Mouse (Mus musculus) layer of hippocampus, adult 9-10 months (tissue): ENCODE measurements around the gene Zfp637.
A peak's percentile ranks its signal among the peaks of the same experiment; 100 is the strongest.
"Not testable (repeated sequence)": the region's sequence is repeated elsewhere in the genome, so short reads cannot be mapped to it uniquely, and the experiment has no call there.

Experiments
- DNase-seq: peaks from one replicate; pipeline ENCODE4 v3.0.0; 2022; ENCODE audit warnings: low spot score

Zfp637 gene

DNA sequence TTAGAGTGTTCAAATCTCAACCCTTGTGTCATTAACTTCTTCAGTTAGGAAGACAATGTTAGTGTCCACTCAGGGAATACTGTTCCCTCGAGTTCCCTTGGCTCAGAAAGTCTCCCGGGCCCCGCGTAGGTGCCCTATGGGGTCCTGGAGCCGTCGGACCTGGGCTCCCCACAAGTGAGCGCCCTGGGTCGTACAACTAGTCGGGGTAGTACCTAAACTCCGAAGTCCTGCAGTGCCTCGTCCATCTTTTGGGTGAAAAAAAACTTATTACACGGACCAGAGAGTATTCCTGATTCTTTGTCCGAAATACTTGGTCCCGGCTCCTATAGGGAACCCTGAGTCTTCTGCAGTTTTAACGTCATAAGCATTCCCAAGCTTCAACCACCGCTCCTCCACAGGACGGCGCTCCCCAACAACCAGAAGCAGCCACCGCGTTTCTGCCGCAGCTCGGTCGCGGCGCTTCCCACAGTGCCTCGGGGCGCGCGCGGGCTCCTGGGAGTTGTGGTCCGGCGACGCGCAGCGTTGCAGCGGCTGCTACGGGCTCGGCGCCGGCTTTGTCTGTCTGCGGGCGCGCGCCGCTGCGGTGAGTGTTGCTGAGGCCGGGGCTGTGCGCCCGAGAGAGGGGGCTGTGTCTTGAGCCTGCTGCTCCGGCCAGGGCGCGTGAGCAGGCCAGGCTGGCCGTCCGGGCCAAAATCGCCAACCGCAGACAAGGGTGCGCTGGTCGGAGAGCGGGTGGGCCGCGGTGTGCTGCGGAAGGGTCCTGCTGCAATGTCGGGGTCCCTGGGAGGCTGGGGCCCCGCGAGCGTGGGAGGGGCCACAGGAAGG is at the start of gene Zfp637:
Gene Zfp637, plus strand, starts transcription at position 495 of the 825 bp plus-strand sequence.
- peak; percentile 73 for DNase-seq

DNA sequence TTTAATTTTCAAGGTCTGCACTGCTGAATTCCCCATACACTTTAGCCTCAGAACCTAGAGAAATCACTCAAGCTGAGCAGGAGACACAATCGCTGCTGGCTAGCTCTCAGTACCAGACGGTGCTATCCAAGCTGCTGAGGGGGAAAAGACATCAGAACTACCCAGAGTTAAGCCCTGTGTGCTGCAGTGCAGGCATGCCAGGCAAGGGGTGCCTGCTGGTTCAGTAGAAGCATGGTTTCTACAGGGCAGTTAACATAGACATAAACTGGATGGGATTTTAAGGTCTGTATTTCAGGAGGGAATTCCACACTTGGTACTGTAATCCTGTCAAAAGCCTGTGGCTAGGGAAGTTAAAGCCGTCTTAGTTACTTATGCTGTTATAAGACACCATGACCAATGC is 45.7 kb upstream of the Zfp637 start:
- DNase-seq: no peak

DNA sequence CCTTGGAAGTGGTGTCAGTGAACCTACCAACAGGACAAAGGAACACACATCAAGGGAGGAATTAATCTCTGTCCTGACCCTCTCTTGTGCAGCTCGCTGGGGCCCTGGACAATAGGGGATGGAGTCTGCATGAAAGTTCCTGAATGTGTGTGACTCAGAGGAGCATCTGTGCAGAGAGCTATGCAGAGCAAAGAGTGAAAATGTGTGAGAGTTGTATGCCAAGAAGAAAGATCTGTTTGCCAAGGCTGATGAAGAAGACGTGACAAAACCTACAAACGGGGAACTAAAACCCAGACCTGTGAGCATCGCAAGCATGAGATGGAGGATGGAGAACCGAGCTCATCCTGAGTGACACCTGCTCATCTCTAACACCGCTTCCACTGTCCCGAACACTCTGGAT is 40.2 kb upstream of the Zfp637 start:
- DNase-seq: no peak

DNA sequence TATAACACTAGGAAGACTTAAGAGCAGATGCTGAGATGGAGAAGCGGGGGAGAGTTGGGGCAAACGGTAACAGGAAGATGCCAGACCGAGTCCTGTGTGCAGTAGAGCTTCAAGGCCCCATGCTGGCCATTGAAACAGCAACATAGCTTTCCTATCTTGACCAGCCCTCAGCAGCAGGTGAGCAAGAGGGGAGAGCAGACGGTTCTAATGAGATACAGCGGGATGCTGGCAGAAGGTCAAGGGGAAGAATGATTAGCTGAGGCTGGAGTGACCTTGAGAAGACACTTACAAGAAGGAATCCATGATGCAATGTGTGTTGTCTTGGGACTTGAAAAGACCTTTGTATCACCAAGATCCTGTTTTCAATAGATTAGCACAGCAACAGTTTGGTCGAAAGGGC is 39.2 kb upstream of the Zfp637 start:
- DNase-seq: no peak

DNA sequence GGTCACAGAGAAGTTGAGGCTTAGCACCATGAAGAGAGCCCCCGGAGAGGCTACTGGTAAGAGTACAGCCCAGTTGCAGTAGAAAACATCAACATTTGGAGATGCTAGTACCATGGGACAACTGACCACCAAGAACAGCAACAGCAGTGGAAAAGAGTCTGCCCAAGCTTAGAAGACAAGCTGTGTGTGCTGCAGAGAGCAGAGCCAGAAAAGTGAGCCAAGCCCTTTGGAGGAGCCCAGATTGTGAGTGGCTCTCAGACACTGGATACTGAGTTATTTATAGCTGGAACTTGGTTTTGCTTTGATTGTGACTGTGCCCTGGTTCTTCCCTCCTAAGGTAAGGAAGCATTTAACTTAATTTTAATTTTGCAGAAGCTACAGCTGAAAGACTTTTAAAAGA is 33.2 kb upstream of the Zfp637 start:
- DNase-seq: no peak

GRCm38 (mm10) chr6:117809816-117810215 is 31.2 kb upstream of the Zfp637 start:
- no peak for DNase-seq

DNA sequence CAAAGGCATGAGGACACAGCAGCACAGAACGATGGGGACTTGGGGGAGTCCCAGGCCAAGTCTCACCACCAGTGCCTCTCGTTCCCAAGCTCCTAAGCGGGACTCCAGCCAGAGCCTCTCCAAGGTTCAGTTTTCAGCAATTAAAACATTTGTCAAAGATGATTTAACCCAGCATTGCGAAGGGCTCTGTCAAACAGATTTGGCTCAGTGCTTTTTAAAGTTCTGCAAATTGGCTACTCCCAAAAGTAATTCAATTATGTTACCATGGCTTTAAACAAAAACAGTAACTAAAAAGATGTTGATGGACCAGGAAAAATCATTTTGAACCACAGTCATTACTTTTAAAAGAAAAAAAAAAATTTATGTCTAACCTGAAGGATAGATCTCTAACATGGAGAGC is 30.3 kb upstream of the Zfp637 start:
- no peak for DNase-seq

DNA sequence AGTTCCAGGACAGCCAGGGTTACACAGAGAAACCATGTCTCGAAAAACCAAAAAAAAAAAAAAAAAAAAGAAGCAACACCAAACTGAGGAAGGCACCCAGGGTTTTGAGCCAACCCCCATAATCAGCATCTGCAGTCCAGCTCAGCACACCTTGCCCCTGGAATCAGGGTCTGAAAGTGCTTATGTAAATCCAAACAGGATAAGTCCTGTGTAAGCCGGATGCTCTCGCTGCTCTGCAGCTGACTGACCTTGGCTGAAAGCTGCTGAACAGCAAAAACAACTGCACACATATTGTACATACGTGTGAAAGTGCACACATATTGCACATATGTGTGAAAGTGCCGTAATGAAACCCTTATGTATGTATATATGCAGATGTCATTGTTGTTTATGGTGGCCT is 29.7 kb upstream of the Zfp637 start:
- DNase-seq: no peak

- no peak for DNase-seq
Measured at GRCm38 (mm10) chr6:117814681-117815080, 26.3 kb upstream of the Zfp637 start.

DNA sequence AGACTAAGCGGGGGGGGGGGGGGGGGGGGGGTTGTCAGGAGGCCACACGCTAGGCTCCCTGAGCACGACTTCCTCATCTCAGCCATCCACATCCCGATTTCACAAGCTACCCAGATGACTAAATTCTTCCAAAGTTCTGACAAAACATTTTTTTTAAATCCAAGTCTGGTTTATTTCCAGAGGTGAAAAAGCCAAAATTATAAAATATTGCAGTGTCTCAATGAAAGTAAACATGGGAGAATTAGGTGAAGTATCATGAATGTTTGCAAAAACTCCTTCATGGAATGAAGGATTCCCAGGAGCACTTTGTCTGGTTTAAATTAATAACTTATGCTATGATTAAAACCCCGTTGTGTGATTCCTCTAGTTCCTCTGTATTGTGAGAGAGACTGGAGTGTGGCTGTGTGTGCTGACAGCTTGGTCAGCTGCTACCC is 23.9 kb upstream of the Zfp637 start:
- DNase-seq: no peak

DNA sequence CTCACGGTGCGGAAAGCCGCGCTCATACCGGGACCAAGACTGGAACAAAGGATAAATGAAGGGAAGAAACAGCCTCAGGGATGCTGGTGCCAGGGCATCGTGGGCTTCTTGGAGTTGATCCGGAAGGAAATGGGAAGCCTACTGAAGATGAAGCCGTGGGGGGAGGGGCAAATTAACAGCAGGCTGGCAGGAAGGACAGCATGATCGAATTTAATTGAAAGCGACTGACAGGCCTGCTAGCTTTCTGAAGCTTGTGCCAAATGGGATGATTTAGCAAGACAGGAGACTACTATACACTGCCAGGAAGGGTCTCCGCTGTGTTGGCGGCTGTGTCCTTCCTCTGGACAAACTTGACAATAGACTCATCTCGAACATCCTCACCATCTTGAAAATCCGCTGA is 20.7 kb upstream of the Zfp637 start:
- DNase-seq: no peak

DNA sequence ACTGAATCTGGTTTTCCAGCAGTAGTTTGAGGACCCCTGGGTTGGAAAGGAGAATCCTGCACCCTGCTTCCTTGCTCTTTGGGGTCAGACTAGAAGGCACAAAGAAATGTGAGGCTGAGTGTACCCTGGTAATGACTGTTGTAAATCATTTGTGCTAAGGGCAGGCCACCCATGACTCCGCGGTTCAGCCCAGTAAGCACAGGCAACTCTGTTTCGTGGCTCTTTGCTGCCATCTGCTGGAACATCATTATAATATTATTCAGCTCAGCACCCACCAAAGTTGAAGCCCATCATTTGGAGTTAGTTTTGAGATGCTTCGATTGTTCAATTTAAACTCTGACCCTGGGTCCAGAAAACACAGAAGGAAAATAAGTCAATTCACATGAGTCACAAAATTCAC is 15.6 kb upstream of the Zfp637 start:
- DNase-seq: no peak

DNA sequence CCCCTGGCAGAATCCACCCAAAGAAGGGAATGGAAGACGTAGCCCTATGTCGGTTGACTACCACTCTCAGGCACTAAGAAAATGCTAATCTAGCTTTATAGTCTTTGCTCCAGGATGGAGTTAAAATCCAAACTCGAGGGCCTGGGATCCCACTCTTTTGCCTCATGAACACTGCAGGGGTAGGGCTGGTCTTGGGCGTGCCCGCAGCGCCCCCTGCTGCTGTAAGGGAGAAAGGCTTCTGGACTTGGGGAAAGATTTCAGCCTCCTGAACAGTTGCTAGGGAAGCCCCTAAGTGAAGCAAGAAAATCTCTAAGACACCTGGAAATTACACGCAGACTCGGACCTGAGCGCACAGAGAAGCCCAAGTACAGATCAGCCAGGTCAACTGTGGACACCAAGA is 12.7 kb upstream of the Zfp637 start:
- DNase-seq: no peak

DNA sequence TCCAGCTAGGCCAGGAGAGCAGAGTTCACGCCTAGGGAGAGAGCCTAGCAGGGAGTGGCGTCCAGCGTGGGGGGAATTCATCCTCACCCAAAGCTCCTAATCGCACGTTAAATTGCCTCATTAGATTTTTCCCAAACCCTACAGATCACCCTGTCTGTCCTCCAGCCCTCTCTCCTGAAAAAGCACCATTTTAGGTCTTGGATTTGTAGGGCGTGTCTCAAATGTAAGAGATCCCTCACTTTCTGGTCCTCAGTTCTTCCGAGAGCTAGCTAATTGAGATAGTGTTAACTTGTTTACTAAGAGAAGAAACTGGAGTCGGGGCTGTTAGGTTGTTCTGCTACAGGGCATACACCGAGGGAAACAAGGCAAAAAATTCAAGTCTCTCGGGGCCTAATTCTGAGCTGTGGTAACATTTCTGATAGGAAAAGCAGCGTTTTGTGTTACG is 553 bp downstream of the Zfp637 start:
- no peak for DNase-seq

DNA sequence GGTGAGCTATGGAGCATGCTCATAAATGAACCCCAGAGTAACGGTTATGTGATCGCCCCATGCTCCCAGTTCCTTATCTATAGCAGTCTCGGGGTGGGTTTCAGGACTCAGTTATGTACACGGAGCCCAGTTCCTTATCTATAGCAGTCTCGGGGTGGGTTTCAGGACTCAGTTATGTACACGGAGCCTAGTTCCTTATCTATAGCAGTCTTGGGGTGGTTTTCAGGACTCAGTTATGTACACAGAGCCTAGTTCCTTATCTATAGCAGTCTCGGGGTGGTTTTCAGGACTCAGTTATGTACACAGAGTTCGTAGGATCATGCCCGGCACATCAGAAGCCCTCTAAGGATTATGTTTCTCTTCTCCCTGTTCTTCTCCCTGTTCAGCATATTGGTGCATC is 3.6 kb downstream of the Zfp637 start:
- DNase-seq: no peak

DNA sequence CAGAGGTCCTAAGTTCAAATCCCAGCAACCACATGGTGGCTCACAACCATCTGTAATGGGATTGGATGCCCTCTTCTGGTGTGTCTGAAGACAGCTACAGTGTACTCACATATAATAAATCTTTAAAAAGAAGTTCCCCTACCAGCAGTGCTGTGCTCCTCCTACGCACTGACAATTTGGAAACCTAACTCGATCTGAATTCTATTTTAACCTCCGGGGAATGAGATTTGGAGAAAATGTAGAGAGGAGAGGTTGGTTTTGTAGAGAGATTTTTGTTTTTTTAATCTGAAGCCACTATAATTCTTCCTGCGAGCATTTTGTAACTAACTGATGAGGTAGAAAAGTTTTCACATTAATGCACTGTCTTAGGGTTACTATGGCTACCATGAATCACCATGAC is 5.7 kb downstream of the Zfp637 start:
- not testable (repeated sequence) for DNase-seq

DNA sequence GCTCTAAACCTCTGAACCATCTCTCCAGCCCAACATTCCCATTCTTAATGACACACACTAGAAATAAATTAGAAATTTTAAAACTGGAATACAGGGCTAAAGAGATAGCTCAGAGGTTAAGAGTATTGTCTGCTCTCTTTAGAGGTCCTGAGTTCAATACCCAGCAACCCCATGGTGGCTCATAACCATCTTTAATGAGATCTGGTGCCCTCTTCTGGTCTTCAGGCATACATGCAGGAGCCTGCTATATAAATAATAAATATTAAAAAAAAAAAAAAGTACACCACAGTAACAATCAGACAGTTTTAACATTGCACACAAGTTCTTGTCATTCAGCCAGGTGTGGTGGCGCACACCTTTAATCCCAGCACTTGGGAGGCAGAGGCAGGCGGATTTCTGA is 6.8 kb downstream of the Zfp637 start:
- DNase-seq: no peak

GRCm38 (mm10) chr6:117848577-117848976 is 7.6 kb downstream of the Zfp637 start:
- no peak for DNase-seq

DNA sequence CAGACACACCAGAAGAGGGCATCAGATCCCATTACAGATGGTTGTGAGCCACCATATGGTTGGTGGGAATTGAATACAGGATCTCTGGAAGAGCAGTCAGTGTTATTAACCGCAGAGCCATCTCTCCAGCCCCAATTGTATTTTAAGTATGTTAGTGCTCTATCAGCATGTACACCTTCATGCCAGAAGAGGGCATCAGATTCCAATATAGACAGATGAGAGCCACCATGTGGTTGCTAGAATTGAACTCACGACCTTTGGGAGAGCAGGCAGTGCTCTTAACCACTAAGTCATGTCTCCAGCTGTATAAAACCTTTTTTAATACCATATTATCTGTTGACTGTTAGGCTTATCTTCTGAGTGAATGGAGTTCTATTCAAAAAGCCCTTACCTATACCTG is 10.8 kb downstream of the Zfp637 start:
- no peak for DNase-seq

DNA sequence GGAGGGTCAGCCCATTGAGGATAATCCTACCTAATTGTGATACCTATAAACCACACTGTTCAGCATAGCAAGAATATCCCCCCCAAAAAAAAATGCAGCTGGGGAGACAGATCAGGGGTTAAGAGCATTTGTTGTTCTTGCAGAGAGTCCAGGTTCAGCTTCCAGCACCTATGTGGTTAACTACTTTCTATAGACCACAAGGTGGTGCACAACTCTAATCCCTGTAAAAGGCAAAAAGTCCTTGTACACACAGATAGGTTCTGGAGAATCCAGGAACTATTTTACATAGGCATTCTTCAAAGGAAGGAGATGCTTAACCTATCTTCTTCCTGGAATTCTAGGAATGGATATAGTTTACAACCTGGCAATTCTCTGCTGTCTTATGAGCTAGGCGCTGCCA is 17.0 kb downstream of the Zfp637 start:
- DNase-seq: no peak

- DNase-seq: no peak
Measured at GRCm38 (mm10) chr6:117861848-117862247, 20.9 kb downstream of the Zfp637 start, which contains the start of gene Zfp239. Gene Zfp239 (plus strand): TSS chr6:117862100.

DNA sequence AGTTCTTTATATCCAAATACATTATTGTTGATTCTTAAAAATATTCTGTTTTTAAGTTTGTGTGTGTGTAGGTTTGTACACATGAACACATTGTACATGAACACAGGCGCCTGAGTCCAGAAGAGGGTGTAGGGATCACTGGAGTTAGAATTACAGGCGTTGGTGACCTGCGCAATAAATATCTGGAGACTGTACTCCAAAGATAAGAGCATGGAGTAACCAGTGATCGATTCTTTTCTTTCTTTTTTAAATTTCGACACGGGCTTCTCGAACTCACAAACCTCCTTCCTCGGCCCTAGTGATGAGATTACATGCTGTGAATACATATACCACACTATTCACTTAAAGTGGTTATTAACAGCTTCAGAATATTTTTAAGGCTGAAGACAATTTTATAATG is 21.5 kb downstream of the Zfp637 start:
- no peak for DNase-seq

GRCm38 (mm10) chr6:117862899-117863620 is 22.1 kb downstream of the Zfp637 start:
- no peak for DNase-seq
